Mouse (Mus musculus) myocyte (in vitro differentiated cells): ENCODE results near the gene Adam12. TPM values are rescaled to one million over a fixed set of nuclear protein-coding genes. Genes with fewer than 3 reads are reported as not detected.

Experiments used
- H3K27me3 ChIP-seq: one replicate; pipeline ENCODE4 v1.6.1; 2011; ENCODE audit not compliant: control insufficient read depth, insufficient read depth, insufficient read length
- H3K36me3 ChIP-seq: one replicate; pipeline ENCODE4 v1.6.1; 2011; ENCODE audit not compliant: control insufficient read depth, insufficient read depth
- H3K4me2 ChIP-seq: one replicate; pipeline ENCODE4 v1.6.1; 2011; ENCODE audit warnings: low read depth, control low read depth
- H3K4me3 ChIP-seq: one replicate; pipeline ENCODE4 v1.5.1; 2011; ENCODE audit warnings: mild to moderate bottlenecking, control low read depth, moderate library complexity
- H3K79me2 ChIP-seq: one replicate; pipeline ENCODE4 v1.6.1; 2011; ENCODE audit not compliant: control insufficient read depth, insufficient read depth
- H3ac ChIP-seq: one replicate; pipeline ENCODE4 v1.6.1; 2011; ENCODE audit not compliant: control insufficient read depth, insufficient read length
- CEBPB ChIP-seq: IDR thresholded peaks from 2 replicates; pipeline ENCODE4 v1.6.1; 2011; ENCODE audit warnings: mild to moderate bottlenecking, moderate library complexity; ENCODE audit not compliant: poor library complexity, insufficient read depth, severe bottlenecking
- E2F4 ChIP-seq: IDR thresholded peaks from one replicate; pipeline ENCODE4 v1.6.1; 2011; ENCODE audit warnings: mild to moderate bottlenecking, control low read depth, moderate library complexity; ENCODE audit not compliant: insufficient read depth
- MAX ChIP-seq: IDR thresholded peaks from one replicate; pipeline ENCODE4 v1.6.1; 2011; ENCODE audit warnings: low read depth, mild to moderate bottlenecking, control low read depth
- MYOD1 ChIP-seq, 3 experiments: IDR thresholded peaks; one replicate each; pipeline ENCODE4 v1.6.1; 2011; ENCODE audit warnings: control low read depth in 2 of 3, low read depth in 2 of 3, mild to moderate bottlenecking in 2 of 3, moderate library complexity in 1 of 3; ENCODE audit not compliant: insufficient read length in 2 of 3, control insufficient read depth in 1 of 3
- MYOG ChIP-seq, 3 experiments: IDR thresholded peaks; one replicate each; pipeline ENCODE4 v1.6.1; 2011; ENCODE audit warnings: control low read depth in 2 of 3, low read depth in 2 of 3, mild to moderate bottlenecking in 2 of 3; ENCODE audit not compliant: insufficient read length in 2 of 3, control insufficient read depth in 1 of 3, insufficient read depth in 1 of 3
- POLR2A ChIP-seq: IDR thresholded peaks from one replicate; pipeline ENCODE4 v1.6.1; 2011; ENCODE audit warnings: low read depth, mild to moderate bottlenecking, control low read depth, moderate library complexity; ENCODE audit not compliant: insufficient read length
- POLR2AphosphoS2 ChIP-seq: IDR thresholded peaks from one replicate; pipeline ENCODE4 v1.6.1; 2011; ENCODE audit warnings: low read depth, control low read depth; ENCODE audit not compliant: insufficient read length
- REST ChIP-seq: IDR thresholded peaks from one replicate; pipeline ENCODE4 v1.6.1; 2011; ENCODE audit warnings: mild to moderate bottlenecking, control low read depth, moderate library complexity; ENCODE audit not compliant: insufficient read depth, insufficient read length
- SRF ChIP-seq: IDR thresholded peaks from one replicate; pipeline ENCODE4 v1.6.1; 2011; ENCODE audit warnings: low read depth; ENCODE audit not compliant: control insufficient read depth, insufficient read length
- TCF12 ChIP-seq: IDR thresholded peaks from one replicate; pipeline ENCODE4 v1.6.1; 2011; ENCODE audit warnings: mild to moderate bottlenecking, control low read depth; ENCODE audit not compliant: poor library complexity, insufficient read depth, severe bottlenecking
- TCF3 ChIP-seq: IDR thresholded peaks from one replicate; pipeline ENCODE4 v1.6.1; 2011; ENCODE audit warnings: low read depth, control low read depth; ENCODE audit not compliant: insufficient read length
- USF1 ChIP-seq: IDR thresholded peaks from one replicate; pipeline ENCODE4 v1.6.1; 2011; ENCODE audit warnings: low read depth, mild to moderate bottlenecking, control low read depth, moderate library complexity
- polyA plus RNA-seq: library from polyadenylated mRNA; unstranded; fragments of >200 nt; fragmentation: generic; extraction: Trizol; gene quantifications from one replicate; pipeline ENCODE4 v1.2.1, GENCODE M21; 2012; ENCODE audit warnings: missing spikeins

Adam12 gene
- polyA plus RNA-seq, 1 experiment: 7.2 TPM

GRCm38 (mm10) chr7:134241212-134241611 lies 9.3 kb upstream of the Adam12 start:
- no peak overlapping the region for H3ac ChIP-seq
- no peaks in the 10 kb centered on the region for H3K27me3 ChIP-seq
- no peak overlapping the region for H3K4me3 ChIP-seq
- TF ChIP-seq SRF (no peak), MYOD1 (IDR thresholded peaks at IDR 0.05; ENCODE audit: control insufficient read depth in 1 of 3, insufficient read length in 2 of 3, low read depth in 2 of 3) (no peak), CEBPB (no peak), TCF12 (no peak), E2F4 (no peak), POLR2AphosphoS2 (no peak), POLR2A (no peak), USF1 (no peak), REST (no peak), TCF3 (no peak), MAX (no peak), MYOG (IDR thresholded peaks at IDR 0.05; ENCODE audit: control insufficient read depth in 1 of 3, insufficient read depth in 1 of 3, insufficient read length in 2 of 3, low read depth in 2 of 3) (no peak)
- H3K36me3 ChIP-seq: no peaks in the 10 kb centered on the region
- no peaks in the 10 kb centered on the region for H3K79me2 ChIP-seq
- no peak overlapping the region for H3K4me2 ChIP-seq

- H3K79me2 ChIP-seq: no peaks in the 10 kb centered on the region
- H3ac ChIP-seq: no peak overlapping the region
- no peak overlapping the region for H3K4me3 ChIP-seq
- no peaks in the 10 kb centered on the region for H3K36me3 ChIP-seq
- TF ChIP-seq TCF3: no peak
- no peak for TF ChIP-seq CEBPB
- no peak for TF ChIP-seq MYOG (IDR thresholded peaks at IDR 0.05; ENCODE audit: control insufficient read depth in 1 of 3, insufficient read depth in 1 of 3, insufficient read length in 2 of 3, low read depth in 2 of 3)
- TF ChIP-seq POLR2AphosphoS2: no peak
- no peak for TF ChIP-seq E2F4
- TF ChIP-seq USF1: no peak
- no peak for TF ChIP-seq TCF12
- no peak for TF ChIP-seq REST
- no peak for TF ChIP-seq SRF
- TF ChIP-seq MAX: no peak
- TF ChIP-seq MYOD1 (IDR thresholded peaks at IDR 0.05; ENCODE audit: control insufficient read depth in 1 of 3, insufficient read length in 2 of 3, low read depth in 2 of 3): no peak
- H3K4me2 ChIP-seq: no peak overlapping the region
- no peaks in the 10 kb centered on the region for H3K27me3 ChIP-seq
Measured at GRCm38 (mm10) chr7:134240579-134240978, 8.6 kb upstream of the Adam12 start.

GRCm38 (mm10) chr7:134238863-134239262 lies 6.9 kb upstream of the Adam12 start:
- no peak overlapping the region for H3K4me2 ChIP-seq
- H3ac ChIP-seq: no peak overlapping the region
- H3K79me2 ChIP-seq: no peaks in the 10 kb centered on the region
- no peak overlapping the region for H3K4me3 ChIP-seq
- no peaks in the 10 kb centered on the region for H3K36me3 ChIP-seq
- H3K27me3 ChIP-seq: no peaks in the 10 kb centered on the region
- TF ChIP-seq MAX: no peak

GRCm38 (mm10) chr7:134237356-134237755 lies 5.4 kb upstream of the Adam12 start:
- TF ChIP-seq SRF (no peak), MYOG (IDR thresholded peaks at IDR 0.05; ENCODE audit: control insufficient read depth in 1 of 3, insufficient read depth in 1 of 3, insufficient read length in 2 of 3, low read depth in 2 of 3) (no peak), TCF3 (no peak), POLR2AphosphoS2 (no peak), E2F4 (no peak), REST (no peak), USF1 (no peak), CEBPB (no peak), MAX (no peak), POLR2A (no peak)
- Histone ChIP-seq H3ac (no peak overlapping the region), H3K4me2 (no peak overlapping the region), H3K4me3 (no peak overlapping the region), H3K27me3 (no peaks in the 10 kb centered on the region), H3K79me2 (no peaks in the 10 kb centered on the region), H3K36me3 (no peaks in the 10 kb centered on the region)

GRCm38 (mm10) chr7:134236727-134237126 lies 4.8 kb upstream of the Adam12 start:
- Histone ChIP-seq H3K4me2 (no peak overlapping the region), H3K27me3 (no peaks in the 10 kb centered on the region), H3ac (no peak overlapping the region), H3K4me3 (no peak overlapping the region), H3K36me3 (no peaks in the 10 kb centered on the region), H3K79me2 (no peaks in the 10 kb centered on the region)
- no peak for TF ChIP-seq POLR2AphosphoS2
- TF ChIP-seq TCF3: no peak
- TF ChIP-seq REST: no peak
- TF ChIP-seq POLR2A: no peak
- no peak for TF ChIP-seq TCF12
- TF ChIP-seq E2F4: no peak
- TF ChIP-seq MYOG (IDR thresholded peaks at IDR 0.05; ENCODE audit: control insufficient read depth in 1 of 3, insufficient read depth in 1 of 3, insufficient read length in 2 of 3, low read depth in 2 of 3): no peak
- no peak for TF ChIP-seq USF1
- TF ChIP-seq MYOD1 (IDR thresholded peaks at IDR 0.05; ENCODE audit: control insufficient read depth in 1 of 3, insufficient read length in 2 of 3, low read depth in 2 of 3): no peak
- TF ChIP-seq CEBPB: no peak
- TF ChIP-seq MAX: no peak
- no peak for TF ChIP-seq SRF
